Mouse (Mus musculus) kidney, adult 11 months (tissue): ENCODE measurements around the gene Gm21863.
"Not testable (repeated sequence)": the region's sequence is repeated elsewhere in the genome, so short reads cannot be mapped to it uniquely, and the experiment has no call there.

Experiments used
- DNase-seq: peaks from one replicate; pipeline ENCODE4 v3.0.0; 2022

The Gm21863 gene

DNA sequence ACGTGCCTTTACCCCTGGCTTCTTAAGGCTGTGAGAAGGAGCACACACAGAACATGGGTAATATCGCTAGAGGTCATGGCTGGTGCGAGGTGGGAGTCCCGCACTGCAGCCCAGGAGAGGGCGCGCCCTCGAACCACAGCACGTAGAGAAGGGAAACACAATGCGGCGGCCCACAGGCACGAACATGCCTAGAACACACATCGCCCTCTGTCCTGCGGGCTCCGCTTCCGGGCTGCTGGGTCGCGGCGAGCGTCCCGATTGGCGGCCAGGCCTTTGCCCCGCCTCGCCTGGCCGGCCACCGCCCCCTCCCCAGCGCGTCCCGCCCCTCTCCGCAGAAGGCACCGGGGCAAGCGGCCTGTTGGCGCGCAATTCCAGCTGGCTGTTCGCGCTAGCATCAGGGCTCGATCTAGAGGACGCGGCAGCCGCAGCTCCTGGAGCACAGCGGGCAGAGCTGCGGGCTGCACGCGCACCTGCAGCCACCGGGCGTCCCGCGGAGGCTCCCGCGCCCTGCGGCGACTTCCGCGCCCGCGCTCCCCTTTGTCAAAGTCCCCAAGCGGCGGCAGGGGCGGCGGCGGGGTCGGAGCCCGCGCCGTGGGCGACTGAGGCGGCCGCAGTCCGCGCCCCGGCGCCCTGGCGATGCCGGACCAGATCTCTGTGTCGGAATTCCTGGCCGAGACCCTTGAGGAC is at the start of gene Gm21863:
Gene Gm21863 (plus strand): TSS at position 637 of the 687 bp plus-strand sequence.
- not testable (repeated sequence) for DNase-seq

DNA sequence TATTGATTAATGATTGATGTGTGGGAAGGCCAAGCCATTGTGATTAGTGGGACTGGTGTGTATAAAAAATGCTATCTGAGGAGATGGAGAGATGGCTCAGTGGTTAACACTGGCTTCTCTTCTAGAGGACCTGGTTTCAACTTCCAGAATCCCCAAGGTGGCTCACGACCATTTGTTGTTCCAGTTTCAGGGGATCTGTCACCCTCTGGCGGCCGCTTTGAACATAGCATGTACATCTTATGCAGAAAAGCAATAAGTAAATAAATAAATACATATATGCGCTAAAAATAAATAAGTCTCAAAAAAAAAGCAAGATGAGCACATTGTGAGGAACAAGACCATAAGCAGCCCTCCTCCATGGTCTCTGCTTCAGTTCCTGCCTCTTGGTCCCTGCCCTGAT is 26.3 kb upstream of the Gm21863 start:
- DNase-seq, result not testable (repeated sequence)
